Mouse (Mus musculus) embryo, embryonic 11 days (tissue): ENCODE data around the gene Zc2hc1b.

ENCODE experiments used
- DNase-seq: peaks from one replicate; pipeline ENCODE4 v3.0.0-alpha.2; 2015

Zc2hc1b gene

DNA sequence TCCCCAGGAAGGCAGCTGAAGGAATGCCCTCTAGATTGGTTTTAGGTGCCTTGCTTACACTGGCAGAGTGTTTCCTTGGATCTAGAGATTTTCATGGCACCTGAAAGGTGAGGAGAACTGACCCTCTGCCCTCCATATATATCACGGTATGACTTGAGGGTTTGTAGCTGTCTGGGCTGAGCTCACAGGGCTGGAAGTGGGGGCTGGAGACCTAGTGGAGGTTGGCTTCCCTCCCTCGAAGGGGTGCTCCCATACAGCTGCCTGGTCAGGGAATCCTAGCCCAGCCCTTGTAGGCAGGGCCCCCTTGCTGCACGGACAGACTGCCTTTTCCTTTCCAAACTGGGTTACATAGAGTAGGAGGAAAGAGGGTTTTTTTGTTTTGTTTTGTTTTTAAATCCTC lies 65.0 kb downstream of the Zc2hc1b start:
- DNase-seq, result no peak

DNA sequence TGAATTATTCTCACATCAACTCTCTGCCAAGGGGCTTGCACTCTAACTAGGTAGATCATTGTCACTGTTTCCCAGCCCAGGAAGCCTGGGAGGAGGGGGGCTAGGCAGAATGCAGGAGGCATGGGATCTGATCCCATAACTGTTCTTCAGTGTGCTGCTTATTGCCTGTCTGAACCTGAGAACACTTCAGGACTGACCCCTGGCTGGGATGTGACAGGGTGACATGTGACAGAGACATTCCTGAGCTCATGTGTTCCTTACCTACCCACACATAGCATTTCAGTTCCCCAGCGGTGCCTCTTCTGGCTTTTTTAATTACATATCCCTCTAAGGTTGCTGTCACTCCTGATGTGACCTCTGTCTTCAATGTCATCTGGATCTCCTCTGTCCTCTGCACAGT lies 68.0 kb downstream of the Zc2hc1b start:
- no peak for DNase-seq

DNA sequence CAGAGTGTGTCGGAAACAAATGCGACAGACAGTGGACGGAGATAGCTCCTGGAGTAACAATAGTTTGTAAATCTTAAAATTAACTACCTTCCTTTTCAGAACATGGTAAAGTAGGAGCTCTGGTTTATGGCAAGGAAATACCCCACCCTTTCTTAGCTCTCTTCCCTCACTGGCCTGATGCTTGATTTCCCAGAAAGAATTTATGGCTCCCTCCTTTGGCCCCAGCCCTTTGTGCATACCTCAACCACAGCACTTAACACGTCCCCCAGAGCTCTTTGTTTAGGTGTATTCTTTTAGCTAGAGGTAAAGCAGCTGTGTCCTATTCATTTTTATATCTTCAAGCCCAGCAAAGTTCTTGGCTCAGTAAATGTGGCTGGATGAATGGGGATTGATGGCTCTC lies 69.0 kb downstream of the Zc2hc1b start:
- peak; percentile 41 for DNase-seq

DNA sequence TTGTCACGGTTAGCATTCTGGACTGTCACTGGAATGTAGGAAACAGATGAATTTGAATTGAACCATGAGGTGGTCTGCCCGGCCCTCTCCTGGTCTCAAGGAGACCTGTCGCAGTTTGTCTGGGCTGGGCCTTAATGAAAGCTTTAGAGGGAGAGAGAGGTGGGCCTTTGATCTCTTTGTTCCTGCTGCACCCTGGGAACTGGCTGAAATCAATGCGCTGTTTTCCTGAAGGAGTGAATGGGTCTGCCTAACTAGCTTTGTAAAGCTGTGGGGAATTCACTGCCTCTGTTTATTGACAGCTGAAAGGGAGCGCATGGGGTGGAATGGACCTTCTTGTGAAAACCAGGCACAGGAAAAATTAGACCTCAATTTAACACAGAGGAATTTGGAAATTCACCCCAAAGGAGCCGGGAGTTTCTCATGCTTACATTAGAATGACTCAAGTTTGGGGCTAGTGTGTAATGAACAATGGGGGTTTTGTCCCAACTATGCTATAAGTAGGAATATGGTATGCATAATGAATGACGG lies 69.7 kb downstream of the Zc2hc1b start:
- peak; percentile 84 for DNase-seq

DNA sequence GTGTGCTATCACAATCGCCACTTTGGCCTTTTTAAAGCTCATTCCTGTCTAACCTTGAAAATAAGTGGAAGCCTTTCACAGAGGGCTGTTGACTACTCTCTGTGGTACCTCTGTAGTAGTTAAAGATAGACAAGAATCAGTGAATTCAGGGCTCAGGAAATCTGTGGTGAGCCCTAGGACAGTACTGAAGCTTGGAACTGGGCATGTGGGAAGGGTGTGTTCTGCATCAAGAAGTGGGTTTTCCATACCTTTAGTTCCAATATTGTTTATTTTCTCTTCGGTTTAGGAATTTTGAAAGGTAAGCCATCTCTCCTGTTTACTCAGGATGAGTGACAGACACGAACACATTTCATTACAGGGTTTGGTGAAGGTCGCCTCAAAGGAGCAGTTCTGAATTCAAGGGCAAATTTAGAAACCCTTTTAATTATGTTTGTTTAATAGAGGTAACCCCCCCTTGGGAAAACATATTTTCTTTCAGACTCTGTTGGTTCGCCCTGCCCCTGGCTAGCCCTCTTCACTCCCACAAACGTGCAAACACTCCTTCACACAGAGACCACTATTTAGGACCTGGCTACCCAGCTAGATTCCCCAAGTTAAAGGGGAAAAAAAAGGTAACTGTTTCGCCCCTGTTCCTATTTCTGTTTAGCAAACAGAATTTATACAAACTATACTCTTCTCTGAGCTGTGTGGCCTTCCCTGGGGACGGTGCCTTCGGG lies 70.8 kb downstream of the Zc2hc1b start:
- DNase-seq, result no peak

DNA sequence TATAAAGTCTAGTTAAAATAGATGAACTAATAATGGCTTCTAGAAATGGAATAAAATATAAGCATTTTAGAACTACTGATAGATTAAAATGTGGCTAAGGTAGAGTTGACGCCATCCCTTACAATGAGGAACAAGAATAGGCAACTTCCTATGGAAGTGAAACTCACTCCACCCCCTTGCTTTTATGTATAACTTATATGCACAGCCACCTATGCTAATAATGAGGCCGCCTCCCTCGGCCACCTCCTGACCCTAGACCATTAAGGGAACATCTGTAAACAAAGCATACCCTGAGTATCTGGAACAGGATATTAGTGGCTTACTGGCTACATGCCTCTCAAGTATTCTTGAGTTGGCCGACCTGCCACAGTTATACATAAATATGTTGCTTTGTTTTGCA lies 74.0 kb downstream of the Zc2hc1b start:
- DNase-seq, result no peak

DNA sequence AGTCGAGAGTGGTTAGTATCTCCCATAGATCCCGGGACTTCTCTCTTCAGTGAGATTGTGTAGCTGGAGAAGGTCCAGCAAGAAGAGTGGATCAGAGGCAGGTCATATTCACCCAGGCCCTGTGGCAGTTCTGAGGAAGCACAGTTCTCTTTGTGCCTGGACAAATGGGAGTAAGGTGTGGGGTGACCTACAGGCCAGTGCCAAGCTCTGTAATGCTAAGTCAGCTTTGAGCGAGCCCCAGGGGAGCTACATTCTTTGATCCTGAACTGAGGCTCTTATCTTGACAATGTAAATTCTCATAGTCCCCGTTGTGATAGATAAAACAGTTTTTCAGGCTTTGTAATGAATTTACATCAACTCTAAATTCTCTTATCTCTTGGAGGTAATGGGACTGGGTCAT lies 75.5 kb downstream of the Zc2hc1b start:
- DNase-seq, result no peak

DNA sequence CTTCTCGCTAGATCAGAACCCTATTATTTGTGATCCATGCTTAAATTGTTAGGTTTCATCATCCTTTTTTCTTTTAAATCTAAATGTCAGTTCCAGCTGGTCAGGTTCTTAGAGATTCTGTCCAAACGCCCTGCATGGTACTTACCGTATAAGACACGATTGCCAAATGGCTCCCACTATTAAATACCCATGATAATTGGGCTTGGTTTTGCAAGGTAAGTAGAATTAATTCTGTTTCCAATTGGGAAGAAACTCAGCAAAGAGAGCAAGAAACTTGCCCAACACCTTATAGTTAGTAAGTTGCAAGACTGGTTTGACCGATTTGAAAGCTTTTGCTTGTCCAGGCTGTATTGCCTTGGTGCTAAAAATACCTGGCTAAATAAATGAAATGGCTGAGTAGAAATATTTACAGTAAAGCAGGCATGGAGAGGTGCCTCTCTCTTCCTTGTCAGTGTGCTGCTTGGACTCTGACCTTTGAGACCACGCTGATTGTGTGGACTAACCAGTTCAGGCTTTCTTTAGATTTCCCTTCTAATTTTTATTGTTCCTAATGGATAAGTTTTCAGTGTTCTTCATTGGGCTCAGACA lies 77.7 kb downstream of the Zc2hc1b start:
- no peak for DNase-seq
